ENCODE assay signal across 8 mouse cellular contexts in the genomic region with DNA sequence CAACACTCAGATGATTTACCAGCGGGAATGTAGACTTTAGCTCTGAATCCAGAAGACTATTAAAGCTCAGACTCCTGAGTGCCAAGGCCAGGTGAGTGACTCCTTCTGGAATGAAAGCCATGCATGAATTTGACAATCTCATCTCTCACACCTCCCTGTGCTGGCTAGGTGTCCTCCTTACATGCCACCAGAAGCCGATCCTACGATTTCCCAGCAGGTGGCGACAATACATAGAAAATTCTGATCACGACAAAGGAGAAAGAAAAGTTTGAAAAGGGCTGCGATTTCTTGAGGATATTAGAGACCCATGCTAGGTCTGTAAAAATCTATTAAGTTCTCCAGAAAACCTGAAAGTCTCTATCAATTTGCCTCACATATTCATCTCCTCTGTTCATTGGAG.
A peak's percentile ranks its signal among the peaks of the same experiment; 100 is the strongest.
DNase-seq lines count a peak whose midpoint lies in the region; ATAC-seq and TF ChIP-seq lines count a peak whose summit lies in the region.

No protein-coding gene starts in this region.

- peak; percentile 65 for DNase-seq in CH12.LX (ENCODE audit: extremely low read depth)
- DNase-seq in adipocyte (ENCODE audit: low spot score): peak; percentile 87
- peak; percentile 82 for DNase-seq in embryo, embryonic 11 days
- DNase-seq in layer of hippocampus, adult 11-12 months (ENCODE audit: low spot score): peak; percentile 80
- DNase-seq in lung, embryonic 14.5 days: peak; percentile 93
- DNase-seq in retina, postnatal 1 day: peak; percentile 69

- ATAC-seq in granulocyte monocyte progenitor cell, adult 5-6 weeks (replicated peaks; ENCODE audit: poor library complexity, severe bottlenecking): peak; percentile 40; the same call in 1 of the 2 replicates
- peak; percentile 52 for ATAC-seq in lung, embryonic 14.5 days (ENCODE audit: insufficient read depth)
- ATAC-seq in monocyte, adult 5-6 weeks (replicated peaks; ENCODE audit: insufficient number of reproducible peaks, low FRiP score, low TSS enrichment, poor library complexity, severe bottlenecking): no peak

- no peaks in the 10 kb centered on the region for H3K9me3 ChIP-seq in CH12.LX (replicated peaks; ENCODE audit: low read length)
- H3K9me3 ChIP-seq in lung, embryonic 14.5 days (ENCODE audit: low read depth, low read length): no peaks in the 10 kb centered on the region

- no peaks in the 10 kb centered on the region for H3K4me1 ChIP-seq in CH12.LX (ENCODE audit: control insufficient read depth in 1 of 2, insufficient read depth in 2 of 2)
- H3K4me1 ChIP-seq in lung, embryonic 14.5 days (ENCODE audit: insufficient read depth): peaks cover 9% of the 10 kb centered on the region; the same call in 1 of the 2 replicates

- dilution Hi-C loops in CH12.LX (cut with MboI; ENCODE audit: extremely low pct_ligation_motif_present, extremely low pct_unique_long_range_greater_than_20kb, low sequenced_read_pairs): no loop called here

- H3K27me3 ChIP-seq in CH12.LX (replicated peaks): no peaks in the 10 kb centered on the region
- H3K27me3 ChIP-seq in lung, embryonic 14.5 days (ENCODE audit: insufficient read depth, low read length): no peaks in the 10 kb centered on the region

- no peak overlapping the region for H3K4me2 ChIP-seq in CH12.LX (ENCODE audit: insufficient read depth, low read depth, poor library complexity, severe bottlenecking)
- no peak overlapping the region for H3K4me2 ChIP-seq in lung, embryonic 14.5 days

- WGBS in lung, embryonic 14.5 days: 6% methylated on average over 6 of the region's 6 CpGs

- H3K9ac ChIP-seq in CH12.LX (ENCODE audit: insufficient read depth, low read depth): no peak overlapping the region
- no peak overlapping the region for H3K9ac ChIP-seq in lung, embryonic 14.5 days

- TF ChIP-seq EP300 in CH12.LX (IDR thresholded peaks at IDR 0.05; ENCODE audit: low read length): no peak

- peak; percentile 77 for TF ChIP-seq RAD21 in CH12.LX (IDR thresholded peaks at IDR 0.05; ENCODE audit: low read depth, low read length)

- no peak overlapping the region for H3K27ac ChIP-seq in CH12.LX (ENCODE audit: insufficient read depth, low read depth)
- peak overlapping the region; percentile 22; the same call in 1 of the 2 replicates for H3K27ac ChIP-seq in lung, embryonic 14.5 days (ENCODE audit: low read depth)

- no peak for TF ChIP-seq POLR2A in CH12.LX (IDR thresholded peaks at IDR 0.05; ENCODE audit: low read depth, low read length)

- no peaks in the 10 kb centered on the region for H3K36me3 ChIP-seq in CH12.LX (replicated peaks in 1 of 2; ENCODE audit: control insufficient read depth in 1 of 2, insufficient read depth in 1 of 2, low read length in 1 of 2)
- H3K36me3 ChIP-seq in lung, embryonic 14.5 days (ENCODE audit: insufficient read depth): no peaks in the 10 kb centered on the region

- H3K4me3 ChIP-seq in CH12.LX (replicated peaks in 1 of 3; ENCODE audit: low read depth in 2 of 3, low read length in 2 of 3, poor library complexity in 1 of 3): no peak overlapping the region
- H3K4me3 ChIP-seq in lung, embryonic 14.5 days (ENCODE audit: low read depth, low read length): no peak overlapping the region

- peak; percentile 59 to 80 for TF ChIP-seq CTCF in CH12.LX (conservative IDR thresholded peaks at IDR 0.05 in 1 of 2, IDR thresholded peaks at IDR 0.05 in 1 of 2; ENCODE audit: low read depth in 2 of 2, low read length in 2 of 2)
- peak; percentile 82 for TF ChIP-seq CTCF in lung, embryonic 14.5 days (IDR thresholded peaks at IDR 0.05; ENCODE audit: low read depth)

- in situ Hi-C loops in CH12.LX (cut with MboI; ENCODE audit: low pct_ligation_motif_present, low pct_unique_long_range_greater_than_20kb, low sequenced_read_pairs): loop anchor here (25.0 kb wide), 1 partner anchor 571 kb away; a partner anchor contains a TSS

- no peaks in the 10 kb centered on the region for H3K79me2 ChIP-seq in CH12.LX (replicated peaks; ENCODE audit: control insufficient read depth, extremely low read depth, insufficient read depth, poor library complexity, severe bottlenecking)

TF ChIP-seq in CH12.LX, 34 proteins besides CTCF, POLR2A, EP300 and RAD21:
- TF ChIP-seq TCF12 (IDR thresholded peaks at IDR 0.05; ENCODE audit: low read depth, low read length) (no peak), MYC (IDR thresholded peaks at IDR 0.05; ENCODE audit: low read depth, low read length) (no peak), SMC3 (IDR thresholded peaks at IDR 0.05; ENCODE audit: low read depth, low read length) (peak; percentile 70), NELFE (IDR thresholded peaks at IDR 0.05; ENCODE audit: low read depth, low read length) (no peak)
